Mouse (Mus musculus): ENCODE results near the gene Mical2.

The Mical2 gene

DNA sequence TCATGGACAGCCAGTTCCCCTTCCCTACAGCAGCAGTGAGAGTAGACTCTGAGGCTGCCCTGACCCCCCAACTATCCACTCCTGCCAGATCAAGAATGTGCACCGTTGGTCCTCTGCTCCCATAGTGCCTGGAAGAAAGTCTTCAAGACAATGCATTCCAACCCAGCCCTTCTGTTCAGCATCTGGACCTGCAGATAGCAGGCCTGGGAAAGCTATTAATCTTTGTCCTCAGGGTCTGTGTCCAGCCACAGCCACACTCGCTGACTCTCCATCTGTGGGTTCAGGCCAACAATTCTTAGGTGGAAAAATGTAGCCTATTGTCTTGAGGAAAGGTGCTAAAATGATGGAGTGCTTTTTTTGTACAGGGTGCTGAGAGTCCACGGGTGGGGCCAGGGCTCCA, 54.8 kb downstream of the Mical2 start:
- DNase-seq: no peak

DNA sequence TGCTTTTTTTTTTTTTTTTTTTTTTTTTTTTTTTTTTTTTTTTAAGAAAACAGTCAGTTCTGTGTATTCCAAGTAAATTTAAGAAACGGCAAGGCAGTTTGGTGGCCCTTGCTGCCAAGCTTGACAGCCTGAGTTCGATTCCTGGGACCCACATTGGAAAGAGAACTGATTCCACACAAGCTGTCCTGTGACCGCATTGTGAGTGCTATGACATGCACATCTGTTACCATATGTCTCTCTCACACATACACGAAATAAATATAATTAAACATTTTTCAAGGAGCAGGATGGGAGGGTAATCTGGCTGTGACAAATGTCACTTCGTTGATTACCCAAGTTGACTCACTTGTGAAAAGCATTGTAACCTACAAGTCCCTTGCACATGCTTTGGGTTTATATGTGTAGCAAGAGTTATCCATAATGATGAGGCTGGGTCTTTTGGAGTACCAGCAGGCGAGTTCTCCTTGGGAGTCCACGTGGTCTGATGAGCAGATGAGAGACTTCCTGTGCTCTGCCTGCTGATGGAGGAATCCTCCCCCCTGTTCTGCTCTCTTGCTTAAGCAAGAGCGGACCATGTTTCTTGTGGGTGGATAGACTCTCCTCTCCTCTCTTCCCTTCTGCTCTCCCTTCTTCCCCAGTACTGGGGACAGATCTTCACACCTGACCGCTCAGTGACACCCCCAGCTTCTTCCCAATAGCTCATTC, 58.1 kb downstream of the Mical2 start:
- DNase-seq: no peak

DNA sequence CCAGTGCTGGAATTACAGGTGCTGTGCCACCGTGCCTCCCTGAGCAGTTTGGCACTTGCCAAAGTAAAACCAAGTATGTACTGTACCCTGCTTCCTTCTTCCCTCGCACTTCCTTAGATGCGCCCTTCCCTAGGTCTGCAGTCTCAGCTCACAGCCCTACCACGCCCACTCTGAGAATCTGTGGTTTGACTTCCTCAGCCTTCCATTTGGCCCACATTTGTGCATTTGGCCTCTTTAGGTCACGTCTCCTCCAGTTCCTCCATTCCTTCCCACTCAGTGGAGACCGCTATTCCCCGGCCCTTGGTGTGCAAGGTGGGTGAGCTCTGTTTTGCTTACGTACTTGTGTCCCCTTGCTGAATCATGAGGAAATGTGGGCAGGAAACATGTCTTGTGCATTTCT, 59.9 kb downstream of the Mical2 start:
- DNase-seq: no peak

DNA sequence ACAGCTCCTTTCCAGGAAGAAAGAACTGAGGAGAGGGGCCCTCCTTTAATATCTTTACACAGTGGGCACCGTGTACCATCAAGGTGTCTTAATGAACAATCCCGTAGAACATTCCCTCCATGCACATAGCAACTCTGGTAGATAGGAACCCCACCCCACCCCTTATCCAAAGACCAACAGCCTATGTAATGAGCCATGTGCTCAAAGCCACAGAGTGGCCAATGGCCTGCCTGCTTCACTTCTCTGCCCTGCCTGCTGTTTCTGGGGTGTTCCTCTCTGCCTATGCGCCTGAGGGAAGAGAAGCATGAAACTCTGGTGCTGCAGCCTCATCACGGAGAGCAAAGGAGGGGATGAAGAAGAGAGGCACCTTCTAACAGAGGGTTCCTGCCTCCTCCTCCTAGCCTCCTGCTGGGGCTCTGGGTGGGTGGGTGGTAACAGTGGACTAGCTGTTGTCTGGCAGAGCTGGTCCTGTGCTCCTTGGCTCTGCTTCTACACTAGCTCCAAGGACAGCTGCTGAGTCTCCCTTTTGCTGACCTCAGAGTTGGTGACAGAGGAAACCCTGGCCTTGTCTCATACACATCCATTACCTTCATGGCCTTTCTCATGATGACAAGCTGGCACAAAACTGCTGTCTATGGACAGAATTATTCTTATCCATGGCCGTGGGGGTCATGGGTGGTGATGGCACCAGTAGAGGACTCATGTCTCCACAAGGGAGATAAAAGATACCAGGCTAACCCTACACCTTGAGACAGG, 62.9 kb downstream of the Mical2 start:
- no peak for DNase-seq

DNA sequence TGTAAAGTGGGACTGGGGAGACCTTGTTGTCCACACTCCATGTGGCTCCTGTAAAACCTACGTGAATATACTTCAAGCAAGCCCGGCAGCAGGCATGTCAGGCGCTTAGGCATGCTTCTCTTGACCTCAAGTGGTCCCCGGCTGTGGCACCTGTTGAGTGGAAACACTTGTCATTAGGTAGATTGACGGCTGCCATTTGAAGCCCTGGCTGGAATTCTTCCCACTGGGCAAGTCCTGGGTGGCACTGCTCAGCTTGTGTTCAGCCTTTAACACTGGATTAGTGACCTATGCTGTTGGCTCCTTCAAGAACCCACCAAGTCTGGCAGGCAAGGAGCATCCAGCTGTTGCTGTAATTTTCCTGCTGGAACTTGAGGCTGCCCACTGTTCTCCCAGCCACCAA, 63.9 kb downstream of the Mical2 start:
- no peak for DNase-seq

DNA sequence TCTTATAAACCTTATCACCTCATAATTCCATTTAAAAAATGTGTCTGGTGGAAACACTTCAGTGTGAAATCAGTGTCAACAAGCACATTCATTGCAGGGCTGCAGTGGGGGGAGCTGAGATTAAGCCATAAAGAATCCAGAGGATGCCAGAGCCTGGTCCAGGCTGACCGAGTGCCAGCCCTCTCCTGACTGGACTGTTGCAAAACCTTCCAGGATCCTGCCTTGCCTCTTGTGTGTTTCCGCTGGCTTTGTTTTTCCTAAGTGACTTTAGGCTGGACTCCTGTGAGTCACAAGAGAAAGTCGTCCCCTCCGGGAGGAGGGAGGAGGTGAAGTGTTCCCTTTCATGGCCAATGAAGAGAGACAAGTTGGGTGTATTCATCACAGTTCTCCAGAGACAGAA, 64.3 kb downstream of the Mical2 start:
- peak in 1 of 2 experiments; percentile 40 for DNase-seq

DNA sequence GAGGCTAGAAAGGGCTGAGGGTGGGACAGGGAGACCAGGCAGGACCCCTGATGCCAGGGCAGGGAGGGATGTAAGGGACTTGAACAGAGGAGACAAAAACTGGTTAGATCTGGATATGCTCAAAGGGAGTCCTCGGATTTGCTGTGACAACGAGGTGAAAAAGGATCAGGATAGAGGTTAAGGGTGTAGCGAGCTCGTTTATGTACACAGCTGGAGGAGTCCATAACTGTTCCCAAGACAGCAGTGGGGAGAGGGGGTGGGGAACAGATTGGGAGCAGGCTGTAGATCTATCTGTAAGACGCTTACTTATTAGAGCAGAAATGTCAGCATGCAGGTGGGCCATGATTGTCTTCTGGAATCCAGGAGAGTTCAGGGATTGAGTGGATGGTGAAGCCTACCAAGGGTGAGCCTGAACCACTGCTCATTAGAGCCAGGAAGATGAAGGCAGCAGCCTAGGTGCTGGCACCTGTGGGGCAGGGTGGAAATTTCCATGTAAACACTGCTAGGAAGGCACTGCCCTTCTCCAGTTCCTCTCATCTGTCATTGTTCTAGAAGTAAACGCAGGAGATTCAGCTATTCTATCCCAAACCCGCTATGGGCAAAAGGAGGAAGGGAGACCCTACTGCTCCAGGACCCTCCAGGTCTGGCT, 67.9 kb downstream of the Mical2 start:
- DNase-seq: no peak

DNA sequence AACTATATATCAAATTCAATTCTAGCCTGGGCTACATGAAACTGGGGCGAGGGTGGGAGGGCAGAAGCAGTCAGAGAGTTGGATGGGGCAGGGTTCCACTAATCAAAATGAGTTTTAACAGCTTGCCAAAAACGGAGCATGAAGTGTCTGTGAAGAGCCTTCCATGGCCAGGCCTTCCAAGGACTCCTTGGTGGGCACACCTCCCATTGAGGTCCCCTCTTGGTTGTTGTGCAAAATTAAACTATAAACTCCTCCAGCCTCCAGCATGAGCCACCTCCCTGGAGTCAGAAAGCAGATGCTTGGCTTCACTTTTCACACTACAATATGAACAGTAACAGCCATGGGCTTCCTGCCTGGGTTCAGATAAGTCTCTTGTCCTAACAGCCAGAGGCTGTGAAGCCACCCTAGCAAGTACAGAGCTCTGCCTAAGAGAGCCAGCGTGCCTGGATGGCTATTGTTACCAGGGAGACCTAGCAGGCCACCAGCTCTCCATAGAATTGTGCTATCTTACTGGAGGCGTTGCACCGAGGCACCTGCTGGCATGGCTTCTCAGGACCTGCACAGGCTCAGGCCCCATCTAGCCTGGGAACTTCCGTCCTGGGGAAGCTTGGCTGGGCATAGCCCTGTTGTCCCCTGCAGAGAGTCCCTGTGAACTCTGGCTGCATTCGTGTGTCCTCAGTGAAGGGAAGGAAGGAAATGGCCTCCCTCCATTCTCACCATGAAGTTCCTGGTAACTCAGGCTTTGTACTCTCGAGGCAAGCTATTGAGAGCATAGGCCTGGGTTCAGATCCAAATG, 70.0 kb downstream of the Mical2 start:
- no peak for DNase-seq

DNA sequence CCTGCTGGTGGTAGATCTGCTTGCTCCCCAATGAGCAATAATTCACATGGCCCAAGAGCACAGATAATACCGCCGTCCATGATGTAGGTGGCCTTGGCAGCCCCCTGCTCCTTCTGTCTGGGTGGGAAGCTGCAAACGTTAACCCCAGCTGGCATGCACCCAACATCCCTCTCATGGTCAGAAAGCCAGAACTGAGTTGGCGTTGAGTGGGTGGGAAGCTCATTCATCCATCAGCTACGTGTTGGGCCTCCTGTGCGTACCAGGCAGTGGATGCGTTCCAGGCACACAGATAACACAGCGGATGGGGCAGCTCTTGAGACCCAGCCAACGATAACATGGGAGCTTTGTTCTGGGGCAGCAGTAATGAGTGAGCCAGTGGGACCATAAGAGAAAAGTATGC, 72.4 kb downstream of the Mical2 start:
- DNase-seq: peak; percentile 78 to 83

DNA sequence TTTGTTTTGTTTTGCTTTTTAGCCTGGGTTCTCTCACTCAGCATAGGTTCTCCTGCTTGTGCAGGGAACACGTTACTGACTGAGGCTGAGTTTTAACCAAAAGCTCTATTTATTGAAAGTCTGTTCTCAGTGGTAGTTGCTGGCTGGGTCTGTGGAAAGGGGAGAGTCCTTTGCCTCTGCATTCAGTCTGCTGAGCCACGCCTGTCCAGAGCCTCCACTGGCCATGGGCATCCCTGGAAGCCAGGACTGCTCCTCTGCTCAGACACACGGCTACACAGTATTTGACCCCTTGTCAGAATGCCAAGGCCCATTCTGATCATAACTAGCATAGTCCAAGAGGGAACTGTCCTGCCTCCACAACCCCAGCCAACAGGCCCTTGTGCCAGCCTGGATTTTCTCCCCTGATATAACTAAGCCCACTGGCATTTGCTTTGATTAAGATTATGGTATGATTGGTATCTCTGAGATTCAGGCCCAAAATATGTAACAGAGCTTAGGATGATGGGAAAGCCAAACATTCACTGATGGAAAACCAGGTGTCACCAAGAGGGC, 73.3 kb downstream of the Mical2 start:
- no peak for DNase-seq

DNA sequence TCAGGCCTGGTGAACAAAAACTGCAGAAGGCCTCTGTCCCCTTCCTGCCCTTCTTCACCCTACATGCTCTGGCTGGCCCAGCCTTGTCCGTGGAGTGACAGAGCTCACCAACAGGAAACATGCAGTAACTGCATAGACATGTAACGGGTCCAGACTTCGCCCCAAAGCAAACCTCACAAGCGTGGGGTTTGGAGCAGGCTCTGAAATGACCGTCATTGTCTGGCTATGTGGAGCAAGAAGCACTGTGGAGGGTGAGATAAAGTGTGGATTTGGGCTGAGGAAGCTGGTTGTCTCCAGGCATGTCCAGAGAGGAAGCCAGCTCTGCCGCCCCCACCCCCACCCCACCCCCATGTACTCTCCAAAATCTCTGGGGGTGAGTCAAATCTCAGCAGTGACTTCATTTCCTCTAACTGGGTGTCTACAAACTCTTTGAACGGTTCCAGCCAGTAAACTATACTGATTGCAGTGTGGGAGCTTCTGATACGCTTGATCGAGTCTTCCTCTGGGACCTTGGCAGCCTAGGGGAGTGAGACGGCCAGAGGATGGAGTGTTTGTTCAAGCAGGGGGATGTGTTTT, 74.0 kb downstream of the Mical2 start:
- peak; percentile 53 to 70 for DNase-seq

DNA sequence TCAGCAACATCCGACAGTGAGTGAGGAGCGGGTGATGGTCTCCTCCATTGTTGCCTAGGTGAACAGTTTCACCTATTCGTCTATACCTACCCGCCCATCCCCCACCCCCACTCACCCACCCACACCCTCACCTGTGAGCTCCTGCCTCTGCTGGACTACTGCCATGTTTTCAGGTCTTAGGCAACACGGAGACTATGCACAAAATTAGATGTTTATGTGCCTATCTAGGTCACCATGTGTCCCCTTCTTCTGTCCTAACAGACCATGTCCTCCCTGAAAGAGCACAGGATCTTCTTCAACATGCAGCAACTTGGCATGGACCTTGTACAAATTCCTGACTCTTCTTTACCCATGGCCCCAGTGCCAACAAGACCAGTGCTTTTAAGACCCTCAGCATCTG, 74.5 kb downstream of the Mical2 start:
- no peak for DNase-seq

DNA sequence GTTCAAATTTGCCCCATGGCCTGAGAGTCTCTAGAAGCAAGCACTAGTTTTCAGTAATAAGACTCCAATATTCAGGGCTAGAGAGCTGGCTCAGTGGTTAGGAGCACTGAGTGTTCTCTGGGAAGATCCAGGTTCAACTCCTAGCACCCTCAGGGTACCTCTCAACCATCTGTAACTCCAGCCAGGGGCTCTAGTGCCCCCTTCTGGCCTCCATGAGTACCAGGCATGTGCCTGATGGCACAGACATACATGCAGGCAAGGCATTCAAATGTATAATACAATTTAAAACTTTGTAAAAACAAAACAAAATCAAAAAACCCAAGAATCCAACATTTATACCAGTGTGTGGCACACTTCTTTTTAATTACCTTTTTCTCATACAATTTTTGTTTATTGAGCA, 75.4 kb downstream of the Mical2 start:
- no peak for DNase-seq

DNA sequence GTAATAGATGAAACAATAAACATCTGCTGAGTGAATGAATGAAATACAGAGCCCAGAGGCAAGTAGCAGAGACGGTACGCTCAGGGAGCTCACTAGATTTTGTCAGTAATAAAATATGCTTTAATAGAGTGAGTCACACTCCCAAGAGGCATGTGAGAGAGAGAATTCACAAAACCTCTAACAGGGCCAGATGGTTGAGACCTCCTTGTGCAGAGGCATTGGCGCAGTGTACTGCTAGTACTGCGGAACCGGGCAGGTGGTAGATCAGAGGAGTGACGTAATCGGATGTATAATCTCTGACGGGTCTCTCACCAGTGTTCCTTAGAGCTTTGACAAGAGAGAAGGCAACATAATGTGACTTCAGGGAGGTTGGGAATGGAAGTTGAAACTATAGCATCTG, 78.7 kb downstream of the Mical2 start:
- no peak for DNase-seq

DNA sequence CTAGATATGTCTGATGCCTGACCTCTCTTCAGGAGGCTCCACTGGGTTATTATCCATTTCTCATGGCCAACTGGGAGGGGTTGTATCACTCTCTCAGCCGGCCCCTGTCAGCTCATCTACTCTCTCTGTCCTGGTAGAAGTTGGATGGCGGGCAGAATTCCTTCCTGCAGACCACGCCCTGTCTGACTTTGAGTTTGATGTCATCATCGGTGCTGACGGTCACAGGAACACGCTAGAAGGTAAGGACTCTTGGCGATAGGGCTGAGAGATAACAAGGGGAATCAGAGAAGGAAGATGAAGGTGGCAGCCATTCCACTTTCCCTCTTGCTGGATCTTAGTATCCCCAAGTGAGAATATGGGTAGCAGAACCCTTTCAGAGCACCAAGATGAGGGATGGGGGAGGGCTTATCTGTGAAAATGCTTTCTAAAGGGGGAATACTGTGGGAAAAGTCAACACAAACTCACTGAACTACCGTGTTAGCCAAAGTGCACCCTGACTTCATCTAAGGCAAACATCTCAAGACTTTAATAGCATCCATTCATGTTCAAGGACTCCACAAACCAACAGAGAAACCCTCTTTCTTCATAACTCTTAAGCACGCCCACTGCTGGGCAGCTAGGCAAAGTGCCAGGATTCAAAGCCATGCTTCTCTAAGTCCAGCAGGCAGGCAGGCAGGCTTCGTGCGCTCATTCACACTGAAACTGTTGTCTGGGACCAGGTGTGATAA, 83.8 kb downstream of the Mical2 start:
- peak in 1 of 2 experiments; percentile 53 for DNase-seq

DNA sequence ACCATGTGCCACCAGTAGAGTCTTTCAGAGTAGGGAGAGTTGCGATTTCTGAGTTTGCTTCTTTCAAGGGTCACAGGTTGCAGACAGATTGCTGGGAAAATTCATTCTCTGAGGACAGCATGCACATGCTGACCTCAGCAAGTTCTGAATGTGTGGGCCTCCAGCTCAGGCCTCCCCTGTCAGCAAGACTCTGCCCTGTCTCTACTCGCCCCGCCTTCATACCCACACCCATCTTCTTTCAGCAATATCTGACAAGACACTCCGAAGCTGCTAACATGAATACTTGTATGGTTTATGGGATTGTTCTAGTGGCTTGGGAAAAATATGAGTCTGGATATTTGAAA, 84.3 kb downstream of the Mical2 start:
- no peak for DNase-seq

DNA sequence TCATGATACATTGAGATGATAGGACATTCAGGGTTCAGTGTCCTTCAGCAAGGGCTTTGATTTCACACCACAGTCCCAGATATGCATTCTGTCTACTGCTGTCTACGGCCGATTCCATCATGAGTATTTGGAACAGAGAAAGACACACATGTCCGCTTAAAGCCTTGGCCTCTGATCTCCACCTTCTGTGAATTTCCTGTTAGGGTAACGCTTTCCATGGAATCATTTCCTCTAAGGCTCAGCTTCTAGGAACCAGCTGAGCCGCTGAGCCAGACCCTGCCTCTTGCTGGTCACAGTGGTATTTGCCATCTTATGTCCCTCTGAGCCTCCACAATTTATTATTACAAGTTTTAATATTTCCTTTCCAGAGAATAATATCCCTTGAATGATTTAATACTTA, 87.6 kb downstream of the Mical2 start:
- no peak for DNase-seq

DNA sequence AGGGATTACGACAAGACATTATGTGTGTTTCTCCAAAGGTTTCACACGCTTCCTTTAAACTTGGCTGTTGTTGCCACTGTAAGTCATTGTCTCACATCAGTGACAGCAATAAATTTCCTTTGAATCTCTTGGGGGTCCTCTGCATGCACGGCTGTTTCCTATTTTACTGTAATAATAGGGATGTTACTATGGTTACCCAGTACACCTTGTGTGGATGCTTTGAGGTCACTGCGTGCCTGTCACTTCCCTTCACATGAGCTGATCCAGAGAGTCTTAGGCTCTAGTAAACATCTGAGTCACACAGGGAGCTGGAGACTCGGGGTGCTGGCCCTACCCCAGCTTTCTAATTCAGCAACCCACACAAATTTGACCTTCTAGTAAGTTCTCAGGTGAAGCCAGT, 88.0 kb downstream of the Mical2 start:
- no peak for DNase-seq

DNA sequence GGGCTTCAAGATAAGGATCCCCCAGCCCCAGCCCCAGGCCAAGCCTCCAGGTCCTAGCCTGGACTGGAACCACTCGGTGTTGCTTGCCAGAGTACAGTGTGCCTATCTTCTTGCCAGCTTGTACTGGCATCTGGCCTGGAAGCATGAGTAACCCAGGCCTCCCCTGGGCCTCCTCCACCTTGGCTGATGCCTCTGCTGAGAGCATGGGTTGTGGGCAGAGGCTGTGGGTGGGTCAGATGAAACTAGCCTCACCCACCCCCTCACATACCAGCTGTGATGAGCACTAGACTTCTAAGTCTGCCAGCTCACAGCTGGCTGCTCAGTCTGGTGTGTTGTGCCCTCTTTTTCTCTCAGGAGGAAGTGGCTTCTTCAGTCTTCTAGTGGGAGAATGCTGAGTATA, 90.6 kb downstream of the Mical2 start:
- peak; percentile 33 to 54 for DNase-seq

DNA sequence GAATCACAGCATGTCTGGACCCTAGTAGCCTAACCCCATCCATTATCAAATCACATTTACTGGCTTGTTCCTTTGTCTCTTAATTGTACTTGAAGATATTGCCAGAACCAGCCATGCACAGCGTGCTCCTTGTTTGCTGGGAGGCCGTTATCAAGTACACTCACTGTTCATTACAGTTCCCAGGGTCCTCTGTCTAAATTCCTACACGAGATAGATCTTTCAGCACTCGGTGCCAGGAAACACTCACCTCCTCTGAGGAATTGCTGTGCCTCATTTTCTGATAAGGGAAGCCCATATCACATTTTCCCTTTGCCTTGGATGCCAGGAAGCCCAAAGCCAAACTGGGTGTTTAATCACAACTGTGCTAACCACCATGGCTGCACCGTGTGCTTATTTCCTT, 91.8 kb downstream of the Mical2 start:
- no peak for DNase-seq

DNA sequence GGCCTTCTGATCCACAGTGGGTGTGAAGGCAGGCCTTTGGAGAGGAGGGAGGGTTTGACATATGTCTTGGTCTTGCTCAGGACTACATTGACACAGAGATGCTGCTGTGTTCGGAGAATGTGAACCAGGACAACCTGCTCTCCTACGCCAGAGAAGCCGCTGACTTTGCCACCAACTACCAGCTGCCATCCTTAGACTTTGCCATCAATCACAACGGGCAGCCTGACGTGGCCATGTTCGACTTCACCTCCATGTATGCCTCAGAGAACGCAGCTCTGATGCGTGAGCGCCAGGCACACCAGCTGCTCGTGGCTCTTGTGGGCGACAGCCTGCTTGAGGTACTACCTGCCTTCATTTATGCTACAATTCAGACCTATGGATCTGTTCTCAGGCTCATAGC, 92.7 kb downstream of the Mical2 start:
- no peak for DNase-seq

DNA sequence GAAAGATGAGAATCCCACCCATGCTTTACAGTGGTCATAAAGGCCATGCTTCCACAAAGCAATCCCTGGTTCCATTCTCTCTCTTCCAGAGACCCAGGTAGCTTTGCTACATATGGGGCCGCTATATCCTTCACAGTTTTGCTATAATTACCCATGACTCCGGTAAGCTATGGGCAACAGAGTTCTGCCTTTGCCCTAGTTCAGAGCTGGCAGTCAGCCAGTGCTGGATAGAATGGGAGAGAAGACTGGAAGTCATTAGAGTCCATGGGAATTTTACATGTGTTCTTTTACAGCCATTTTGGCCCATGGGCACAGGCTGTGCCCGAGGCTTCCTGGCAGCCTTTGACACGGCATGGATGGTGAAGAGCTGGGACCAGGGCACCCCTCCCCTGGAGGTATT, 93.8 kb downstream of the Mical2 start:
- DNase-seq: peak; percentile 60 to 66

All from kidney, postnatal 4 days (tissue).